Mouse (Mus musculus): ENCODE data around the gene Oas1a. TPM values are rescaled to one million over a fixed set of nuclear protein-coding genes. Genes with fewer than 3 reads are reported as not detected.
"Not testable (repeated sequence)": the region's sequence is repeated elsewhere in the genome, so short reads cannot be mapped to it uniquely, and the experiment has no call there.

The Oas1a gene
- under 1 TPM in 1 of 2 experiments, not detected in 1; 0.20 TPM for total RNA-seq (2021)

GRCm38 (mm10) chr5:120906791-120907733 lies at the start of gene Oas1a:
Oas1a (minus strand) TSS chr5:120907521.
- DNase-seq; intact Hi-C loops (cut with DNase I): not testable (repeated sequence)

- peak; percentile 53 for DNase-seq
- intact Hi-C loops (cut with DNase I) = loop anchor here (10.0 kb wide), 1 partner anchor 221 kb away; no protein-coding TSS in a partner anchor
Measured at GRCm38 (mm10) chr5:120953974-120954373, 46.7 kb upstream of the Oas1a start.

- intact Hi-C loops (cut with DNase I) = loop anchor here (10.0 kb wide), 1 partner anchor 222 kb away; no protein-coding TSS in a partner anchor
- no peak for DNase-seq
Measured at GRCm38 (mm10) chr5:120952242-120952770, 45.0 kb upstream of the Oas1a start.

- intact Hi-C loops (cut with DNase I) = no loop called here
Measured at GRCm38 (mm10) chr5:120942076-120942475, 34.8 kb upstream of the Oas1a start.

GRCm38 (mm10) chr5:120938586-120938985 lies 31.3 kb upstream of the Oas1a start:
- intact Hi-C loops (cut with DNase I) = no loop called here
- no peak for DNase-seq

More at GRCm38 (mm10) chr5:120942076-120942475, 34.8 kb upstream of the Oas1a start:
- no peak for DNase-seq

GRCm38 (mm10) chr5:120937841-120938240 lies 30.5 kb upstream of the Oas1a start:
- DNase-seq = no peak
- intact Hi-C loops (cut with DNase I) = no loop called here

GRCm38 (mm10) chr5:120933966-120934365 lies 26.6 kb upstream of the Oas1a start:
- intact Hi-C loops (cut with DNase I) = no loop called here
- no peak for DNase-seq

GRCm38 (mm10) chr5:120927036-120927435 lies 19.7 kb upstream of the Oas1a start:
- peak; percentile 21 for DNase-seq
- intact Hi-C loops (cut with DNase I) = loop anchor here (10.0 kb wide), 1 partner anchor 112 kb away; the partner anchor contains the start of gene Oas1c

GRCm38 (mm10) chr5:120926311-120926710 lies 19.0 kb upstream of the Oas1a start:
- DNase-seq = not testable (repeated sequence)
- intact Hi-C loops (cut with DNase I) = loop anchor here (10.0 kb wide), 1 partner anchor 112 kb away; the partner anchor contains the start of gene Oas1c

- DNase-seq = not testable (repeated sequence)
- intact Hi-C loops (cut with DNase I) = loop anchor here (10.0 kb wide), 1 partner anchor 110 kb away; the partner anchor contains the start of gene Oas1c
Measured at GRCm38 (mm10) chr5:120924520-120924919, 17.2 kb upstream of the Oas1a start.

GRCm38 (mm10) chr5:120923969-120924368 lies 16.6 kb upstream of the Oas1a start:
- no peak for DNase-seq
- intact Hi-C loops (cut with DNase I) = loop anchor here (10.0 kb wide), 1 partner anchor 109 kb away; the partner anchor contains the start of gene Oas1c

GRCm38 (mm10) chr5:120920296-120920695 lies 13.0 kb upstream of the Oas1a start:
- no peak for DNase-seq
- intact Hi-C loops (cut with DNase I) = loop anchor here (10.0 kb wide), 1 partner anchor 105 kb away; the partner anchor contains the start of gene Oas1c

GRCm38 (mm10) chr5:120919156-120919935 lies 12.0 kb upstream of the Oas1a start:
- intact Hi-C loops (cut with DNase I); DNase-seq: not testable (repeated sequence)

- DNase-seq; intact Hi-C loops (cut with DNase I): not testable (repeated sequence)
Measured at GRCm38 (mm10) chr5:120914204-120914603, 6.9 kb upstream of the Oas1a start, which contains the start of gene Oas1d. Oas1d (plus strand) TSS chr5:120914536.

GRCm38 (mm10) chr5:120908196-120908920 lies 1.0 kb upstream of the Oas1a start:
- intact Hi-C loops (cut with DNase I) = no loop called here
- DNase-seq = no peak

- DNase-seq = no peak
- intact Hi-C loops (cut with DNase I) = no loop called here
Measured at GRCm38 (mm10) chr5:120902056-120902455, 5.3 kb downstream of the Oas1a start.

GRCm38 (mm10) chr5:120900666-120901065 lies 6.7 kb downstream of the Oas1a start:
- DNase-seq = no peak
- intact Hi-C loops (cut with DNase I) = no loop called here

GRCm38 (mm10) chr5:120898726-120899125 lies 8.6 kb downstream of the Oas1a start:
- DNase-seq = no peak
- intact Hi-C loops (cut with DNase I) = no loop called here

GRCm38 (mm10) chr5:120898307-120898706 lies 9.0 kb downstream of the Oas1a start:
- DNase-seq = no peak
- intact Hi-C loops (cut with DNase I) = no loop called here
